Mouse (Mus musculus) ES-Bruce4 (cell line): ENCODE data around the gene Bicd2. TPM values are rescaled to one million over a fixed set of nuclear protein-coding genes. Genes with fewer than 3 reads are reported as not detected.

Source experiments
- H3K27ac ChIP-seq: 2 replicates; pipeline ENCODE4 v1.5.1; 2012; ENCODE audit warnings: low read length, inconsistent platforms; ENCODE audit not compliant: insufficient read depth
- H3K27me3 ChIP-seq: 2 replicates; pipeline ENCODE4 v1.6.1; 2012; ENCODE audit warnings: mild to moderate bottlenecking, low read length, inconsistent platforms; ENCODE audit not compliant: control insufficient read depth, poor library complexity, insufficient read depth, severe bottlenecking
- H3K36me3 ChIP-seq: 2 replicates; pipeline ENCODE4 v1.6.1; 2012; ENCODE audit warnings: inconsistent platforms, mild to moderate bottlenecking, low read length, moderate library complexity; ENCODE audit not compliant: control insufficient read depth, poor library complexity, insufficient read depth, severe bottlenecking
- H3K4me1 ChIP-seq: one replicate; pipeline ENCODE4 v1.8.1; 2011; ENCODE audit warnings: low read length; ENCODE audit not compliant: control insufficient read depth, insufficient read depth
- H3K4me3 ChIP-seq: 2 replicates; pipeline ENCODE4 v1.5.1; 2011; ENCODE audit warnings: low read depth, mild to moderate bottlenecking, low read length
- H3K9ac ChIP-seq: 2 replicates; pipeline ENCODE4 v1.6.1; 2012; ENCODE audit warnings: low read depth, mild to moderate bottlenecking, inconsistent platforms; ENCODE audit not compliant: poor library complexity, severe bottlenecking
- H3K9me3 ChIP-seq: replicated peaks from 2 replicates; pipeline ENCODE4 v1.6.1; 2012; ENCODE audit warnings: mild to moderate bottlenecking, low read length, inconsistent platforms; ENCODE audit not compliant: control insufficient read depth, poor library complexity, insufficient read depth, severe bottlenecking
- CTCF ChIP-seq: IDR thresholded peaks from one replicate; pipeline ENCODE4 v1.8.1; 2011; ENCODE audit warnings: low read depth, low read length
- EP300 ChIP-seq: IDR thresholded peaks from 2 replicates; pipeline ENCODE4 v1.6.1; 2011; ENCODE audit warnings: low read depth, low read length; ENCODE audit not compliant: insufficient read depth
- POLR2A ChIP-seq: IDR thresholded peaks from one replicate; pipeline ENCODE4 v1.8.1; 2011; ENCODE audit warnings: low read length; ENCODE audit not compliant: insufficient read depth
- polyA plus RNA-seq: library from polyadenylated mRNA; stranded (reverse); fragments of >200 nt; gene quantifications from 2 replicates; pipeline ENCODE4 v1.2.4, GENCODE M21; 2011; ENCODE audit warnings: low read depth; ENCODE audit not compliant: missing spikeins, insufficient read depth, insufficient read length

Gene Bicd2
- polyA plus RNA-seq, result 15.3 and 16.1 TPM in 2 replicates

DNA sequence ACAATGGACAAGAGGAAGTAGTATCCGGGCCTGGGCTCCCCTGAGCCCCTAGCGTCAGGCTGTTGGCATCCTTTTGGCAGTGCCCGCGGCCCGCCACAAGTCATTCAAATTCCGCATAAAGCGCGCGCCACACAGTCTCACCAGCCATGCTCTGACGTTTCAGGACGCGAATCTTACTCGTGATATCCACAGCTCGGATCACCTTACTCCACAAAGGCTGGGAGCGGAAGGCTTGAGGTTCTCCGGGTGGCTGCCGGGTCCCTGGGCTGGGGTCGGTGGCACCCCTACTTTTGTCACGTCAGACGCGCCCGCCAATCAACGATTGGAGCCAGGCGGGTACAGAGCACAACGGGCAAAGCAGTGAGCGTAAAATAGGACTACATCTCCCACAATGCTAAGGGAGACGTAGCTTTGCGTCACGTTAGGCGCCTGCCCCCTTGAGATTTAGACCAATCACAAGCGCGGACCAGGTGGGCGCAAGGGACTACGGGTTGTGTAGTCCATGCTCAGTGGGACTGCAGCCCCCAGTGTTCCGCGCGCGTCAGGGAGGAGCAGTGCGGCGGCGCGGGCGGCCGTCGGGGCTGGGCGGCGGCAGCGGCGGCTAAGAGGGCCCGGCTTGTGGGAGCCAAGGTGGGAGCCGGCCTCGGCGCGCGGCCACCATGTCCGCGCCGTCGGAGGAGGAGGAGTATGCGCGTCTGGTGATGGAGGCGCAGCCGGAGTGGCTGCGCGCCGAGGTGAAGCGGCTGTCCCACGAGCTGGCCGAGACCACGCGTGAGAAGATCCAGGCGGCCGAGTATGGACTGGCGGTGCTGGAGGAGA is at the start of gene Bicd2:
TSS of gene Bicd2 (plus strand) at position 574 of the 819 bp plus-strand sequence.
- H3K4me1 ChIP-seq, result no peaks in the 10 kb centered on the region
- peak within 1 kb of the TSS; percentile 51 for H3K9ac ChIP-seq
- peak within 1 kb of the TSS; percentile 78 for H3K4me3 ChIP-seq
- H3K36me3 ChIP-seq, result no peaks in the 10 kb centered on the region
- no peaks in the 10 kb centered on the region for H3K9me3 ChIP-seq
- H3K27ac ChIP-seq, result no peak within 1 kb of the TSS
- TF ChIP-seq POLR2A, result no peak
- TF ChIP-seq EP300, result no peak
- TF ChIP-seq CTCF, result no peak
- H3K27me3 ChIP-seq, result no peaks in the 10 kb centered on the region

- Histone ChIP-seq H3K27me3 (no peaks in the 10 kb centered on the region), H3K4me3 (no peak overlapping the region), H3K36me3 (no peaks in the 10 kb centered on the region), H3K4me1 (no peaks in the 10 kb centered on the region), H3K9me3 (no peaks in the 10 kb centered on the region), H3K27ac (no peak overlapping the region), H3K9ac (no peak overlapping the region)
- no peak for TF ChIP-seq CTCF
- TF ChIP-seq EP300, result no peak
- TF ChIP-seq POLR2A, result no peak
These were observed 49.4 kb upstream of the Bicd2 start for GRCm38 (mm10) chr13:49291949-49292348.

DNA sequence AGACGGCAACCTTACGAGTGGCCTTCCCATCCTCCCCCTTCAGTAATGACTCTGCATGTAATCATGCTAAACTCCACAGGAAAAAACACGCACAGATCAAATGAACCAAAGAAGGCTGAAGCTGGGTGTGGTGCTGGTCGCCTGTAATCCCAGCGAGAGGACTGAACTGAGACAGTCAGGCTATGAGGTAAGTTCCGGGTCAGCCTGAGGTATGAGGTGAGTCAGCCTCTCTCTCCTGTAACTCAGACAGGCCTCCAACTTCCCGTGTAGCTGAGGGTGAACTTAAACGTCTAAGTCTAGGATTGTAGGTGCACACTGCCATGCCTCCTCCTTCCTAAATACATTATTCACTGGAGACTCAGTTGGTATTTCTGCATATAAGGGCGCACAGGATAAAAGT is 47.3 kb upstream of the Bicd2 start:
- Histone ChIP-seq H3K9ac (no peak overlapping the region), H3K9me3 (no peaks in the 10 kb centered on the region), H3K4me3 (no peak overlapping the region), H3K27ac (no peak overlapping the region), H3K27me3 (no peaks in the 10 kb centered on the region), H3K4me1 (no peaks in the 10 kb centered on the region), H3K36me3 (no peaks in the 10 kb centered on the region)
- TF ChIP-seq EP300 (no peak), CTCF (no peak), POLR2A (no peak)

DNA sequence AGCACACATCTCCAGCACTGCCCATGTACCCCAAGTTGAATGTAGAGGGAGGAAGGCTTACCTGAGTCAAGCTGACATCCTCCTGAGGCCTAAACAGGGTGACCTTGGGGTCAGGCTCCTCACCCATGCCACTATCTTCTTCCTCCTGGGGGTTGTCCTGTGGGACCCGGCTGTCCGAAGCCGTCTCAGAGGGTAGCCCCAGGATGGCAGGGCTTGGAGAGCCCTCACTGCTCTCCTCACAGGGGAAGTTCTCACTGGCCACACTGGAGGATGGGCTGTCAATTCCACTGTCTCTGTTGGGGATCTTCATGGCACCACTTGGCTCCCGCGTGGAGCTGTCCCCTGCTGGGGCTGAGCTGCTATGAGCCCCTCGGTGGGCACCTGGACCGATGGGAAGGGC is 45.1 kb upstream of the Bicd2 start:
- Histone ChIP-seq H3K9ac (no peak overlapping the region), H3K4me3 (no peak overlapping the region), H3K27me3 (no peaks in the 10 kb centered on the region), H3K4me1 (no peaks in the 10 kb centered on the region), H3K9me3 (no peaks in the 10 kb centered on the region), H3K27ac (no peak overlapping the region), H3K36me3 (no peaks in the 10 kb centered on the region)
- TF ChIP-seq EP300 (no peak), CTCF (no peak), POLR2A (no peak)

DNA sequence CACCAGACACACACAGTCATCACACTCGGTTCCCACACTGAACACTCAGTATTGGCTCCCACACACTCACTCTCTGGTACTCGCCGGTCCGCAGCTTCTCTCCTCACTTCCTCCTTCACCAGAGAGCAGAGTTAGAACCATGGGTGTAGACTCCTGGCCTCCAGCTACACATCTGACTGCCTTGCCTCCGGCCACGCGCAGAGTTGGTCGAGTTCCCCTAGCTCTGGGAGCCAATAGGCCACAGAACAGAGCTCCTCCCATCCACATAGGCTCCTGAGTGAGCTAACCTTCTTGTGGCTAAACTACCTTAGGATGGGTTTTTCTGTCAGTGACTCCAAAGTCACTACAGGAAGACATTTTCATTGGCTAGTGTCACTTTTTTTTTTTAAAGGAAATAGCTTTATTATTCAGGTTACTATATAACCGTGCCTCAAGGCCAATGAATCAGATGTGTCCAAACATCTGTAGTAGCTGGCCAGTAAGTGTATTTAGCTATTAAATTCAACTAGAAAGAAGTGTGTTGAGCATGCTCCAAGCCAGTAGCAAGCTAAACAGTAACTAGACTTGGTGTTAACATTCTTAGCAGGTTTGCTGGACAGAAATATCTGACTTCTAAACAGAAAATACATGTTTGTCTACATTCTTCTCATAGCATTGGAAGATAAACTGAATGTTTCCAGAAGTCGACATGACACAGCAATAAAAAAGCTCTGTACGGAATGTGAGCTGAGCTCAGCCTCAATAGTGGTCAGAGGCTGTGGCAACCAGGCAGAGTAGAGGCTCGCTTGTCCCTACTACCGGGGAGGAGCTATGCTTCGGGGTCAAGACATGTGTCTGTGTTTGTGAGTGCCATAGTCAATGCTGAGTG is 42.6 kb upstream of the Bicd2 start:
- TF ChIP-seq CTCF, result no peak
- no peak for TF ChIP-seq EP300
- TF ChIP-seq POLR2A, result no peak
- H3K36me3 ChIP-seq, result no peaks in the 10 kb centered on the region
- H3K27me3 ChIP-seq, result no peaks in the 10 kb centered on the region
- H3K27ac ChIP-seq, result no peak overlapping the region
- no peak overlapping the region for H3K9ac ChIP-seq
- H3K4me3 ChIP-seq, result no peak overlapping the region
- H3K4me1 ChIP-seq, result no peaks in the 10 kb centered on the region
- H3K9me3 ChIP-seq, result no peaks in the 10 kb centered on the region

GRCm38 (mm10) chr13:49300771-49301170 is 40.6 kb upstream of the Bicd2 start:
- no peak overlapping the region for H3K27ac ChIP-seq
- H3K27me3 ChIP-seq, result no peaks in the 10 kb centered on the region
- no peak overlapping the region for H3K9ac ChIP-seq
- no peaks in the 10 kb centered on the region for H3K4me1 ChIP-seq
- H3K9me3 ChIP-seq, result no peaks in the 10 kb centered on the region
- no peak for TF ChIP-seq CTCF
- H3K36me3 ChIP-seq, result no peaks in the 10 kb centered on the region
- H3K4me3 ChIP-seq, result no peak overlapping the region
